Comparison of ENCODE assay signal across 18 mouse cellular contexts in the genomic region with DNA sequence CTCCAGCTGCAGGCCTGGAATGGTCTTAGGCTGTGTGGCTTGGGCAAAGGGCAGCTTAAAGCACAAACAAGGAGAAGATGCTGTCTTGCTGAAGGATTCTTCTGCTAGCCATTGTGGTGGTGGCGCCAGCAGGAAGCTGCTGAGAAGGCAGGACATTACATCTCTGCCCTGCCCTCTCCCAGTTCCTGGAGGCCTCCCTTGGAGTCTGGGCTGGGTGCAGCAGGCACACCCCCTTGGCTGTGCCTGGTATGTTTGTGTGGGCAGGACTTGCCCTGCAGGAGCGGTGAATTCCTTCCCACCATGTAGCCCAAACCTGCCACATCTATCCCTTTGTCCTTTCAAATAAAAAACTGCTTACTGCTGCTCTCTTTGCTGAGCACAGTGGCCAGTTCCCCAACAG. TPM values are rescaled to one million over a fixed set of nuclear protein-coding genes. Genes with fewer than 3 reads are reported as not detected.
DNase-seq lines count a peak whose midpoint lies in the region; ATAC-seq and TF ChIP-seq lines count a peak whose summit lies in the region.
"Had no signal": no experiment of that assay in that cellular context is flagged by ENCODE, and none has a peak within 500 bp of the region (broad histone marks: within the 10 kb centered on the region; RNA-seq: fewer than 3 reads in every experiment).

No protein-coding gene starts in this region.

- no peak overlapping the region for H3K4me2 ChIP-seq in intestine, embryonic 16.5 days (ENCODE audit: low read depth, low read length)
- H3K4me2 ChIP-seq in intestine, embryonic 15.5 days (replicated peaks) = no peak overlapping the region
- H3K4me2 ChIP-seq: embryonic facial prominence, embryonic 13.5 days; heart, embryonic 12.5 days; midbrain, embryonic 15.5 days; neural tube, embryonic 12.5 days had no signal

- peak; percentile 6; the same call in 1 of the 2 replicates for TF ChIP-seq POLR2A in lung, adult 2 months (IDR thresholded peaks at IDR 0.05; ENCODE audit: borderline replicate concordance, extremely low read depth, low read depth, low read length)

- peaks cover 45% of the 10 kb centered on the region for H3K4me1 ChIP-seq in intestine, embryonic 16.5 days (ENCODE audit: control insufficient read depth, insufficient read depth, low read length)
- peaks cover 38% of the 10 kb centered on the region for H3K4me1 ChIP-seq in intestine, embryonic 15.5 days (replicated peaks)
- peaks cover 11% of the 10 kb centered on the region for H3K4me1 ChIP-seq in lung, adult 2 months (ENCODE audit: control insufficient read depth, insufficient read depth, low read length)

- H3K27ac ChIP-seq in intestine, embryonic 16.5 days (ENCODE audit: low read length) = 0 out of 2 replicates have a peak overlapping the region, but pooled peaks have one; percentile 7
- no peak overlapping the region for H3K27ac ChIP-seq in intestine, embryonic 15.5 days
- H3K27ac ChIP-seq: embryonic facial prominence, embryonic 13.5 days; midbrain, embryonic 15.5 days; neural tube, embryonic 12.5 days had no signal

- WGBS in intestine, embryonic 16.5 days = 59% methylated on average over 2 of the region's 2 CpGs
- 83% methylated on average over 2 of the region's 2 CpGs for WGBS in intestine, embryonic 15.5 days
- 49% methylated on average over 2 of the region's 2 CpGs for WGBS in lung, adult 2 months

- peak; percentile 37 for DNase-seq in Muller cell, postnatal 12 days (ENCODE audit: inconsistent ontology term)
- peak; percentile 23 for DNase-seq in lung, adult 2 months
- DNase-seq in naive thymus-derived CD4-positive, alpha-beta T cell, adult 2 months (ENCODE audit: low read depth) = peak; percentile 12
- DNase-seq in heart, adult 18-20 months = no peak
- DNase-seq in neural tube, embryonic 10.5 days (ENCODE audit: extremely low spot score, low spot score) = no peak
- no peak for DNase-seq in frontal cortex, adult 2 months (ENCODE audit: extremely low spot score in 1 of 2, low spot score in 1 of 2)
- DNase-seq: cerebellum, adult 9-10 months; heart, postnatal 36 days; liver, postnatal 0 days; right cerebral cortex, postnatal 14 days had no signal

- no peak for ATAC-seq in intestine, embryonic 16.5 days
- ATAC-seq in intestine, embryonic 15.5 days = no peak
- ATAC-seq: liver, postnatal 0 days; midbrain, embryonic 15.5 days had no signal

- no peaks in the 10 kb centered on the region for H3K27me3 ChIP-seq in intestine, embryonic 16.5 days (replicated peaks; ENCODE audit: control insufficient read depth, insufficient read depth, low read length)
- H3K27me3 ChIP-seq in intestine, embryonic 15.5 days (replicated peaks) = no peaks in the 10 kb centered on the region
- H3K27me3 ChIP-seq: embryonic facial prominence, embryonic 13.5 days; midbrain, embryonic 15.5 days; neural tube, embryonic 12.5 days had no signal

- no peaks in the 10 kb centered on the region for H3K36me3 ChIP-seq in intestine, embryonic 16.5 days (ENCODE audit: control insufficient read depth, insufficient read depth, low read length)
- H3K36me3 ChIP-seq in intestine, embryonic 15.5 days = no peaks in the 10 kb centered on the region

- H3K9ac ChIP-seq in intestine, embryonic 16.5 days (ENCODE audit: low read depth, low read length) = no peak overlapping the region
- H3K9ac ChIP-seq in intestine, embryonic 15.5 days = no peak overlapping the region
- H3K9ac ChIP-seq: embryonic facial prominence, embryonic 13.5 days; heart, embryonic 12.5 days; liver, postnatal 0 days; midbrain, embryonic 15.5 days; neural tube, embryonic 12.5 days had no signal

- no peak overlapping the region for H3K4me3 ChIP-seq in intestine, embryonic 16.5 days (ENCODE audit: low read length)
- no peak overlapping the region for H3K4me3 ChIP-seq in intestine, embryonic 15.5 days (replicated peaks)
- no peak overlapping the region for H3K4me3 ChIP-seq in lung, adult 2 months (replicated peaks; ENCODE audit: extremely low read depth, low read depth, low read length)
- H3K4me3 ChIP-seq: embryonic facial prominence, embryonic 13.5 days; heart, embryonic 12.5 days; megakaryocyte, embryonic 14.5 days; midbrain, embryonic 15.5 days; neural tube, embryonic 12.5 days had no signal

- no peak for TF ChIP-seq CTCF in lung, adult 2 months (IDR thresholded peaks at IDR 0.05; ENCODE audit: insufficient read depth, low read length)

- no peaks in the 10 kb centered on the region for H3K9me3 ChIP-seq in intestine, embryonic 16.5 days (ENCODE audit: control insufficient read depth, low read length)
- no peaks in the 10 kb centered on the region for H3K9me3 ChIP-seq in intestine, embryonic 15.5 days
- H3K9me3 ChIP-seq: embryonic facial prominence, embryonic 13.5 days; heart, embryonic 12.5 days; megakaryocyte, embryonic 14.5 days; midbrain, embryonic 15.5 days; neural tube, embryonic 12.5 days had no signal

RNA-seq across cellular contexts. Expression of gene Mroh3, which starts 35.5 kb away (rescaled TPM):
- polyA plus RNA-seq in intestine, embryonic 16.5 days (2015; fragmentation: Nextera tagmentation; extraction: Ambion mirVana) = 0.28 and 0.56 TPM in 2 replicates
- 0.10 and 0.63 TPM in 2 replicates for polyA plus RNA-seq in intestine, embryonic 15.5 days (2015; fragmentation: Nextera tagmentation; extraction: Ambion mirVana)
- 0.14 TPM in 1 of 2 replicates, not detected in the other for polyA plus RNA-seq in lung, adult 2 months (2012; rRNA removed)
- not detected for total RNA-seq in heart, adult 18-20 months (2021)
- 0.63 and 0.88 TPM in 2 replicates for polyA plus RNA-seq in frontal cortex, adult 2 months (2012; rRNA removed)
- total RNA-seq: gastrocnemius, postnatal 4 days; heart, postnatal 36 days had no signal
- polyA plus RNA-seq: heart, embryonic 12.5 days; liver, postnatal 0 days; midbrain, embryonic 15.5 days; neural tube, embryonic 12.5 days had no signal

RNA-seq across cellular contexts. Expression of gene Kif21b, which starts 45.9 kb away (rescaled TPM):
- polyA plus RNA-seq in intestine, embryonic 16.5 days (2015; fragmentation: Nextera tagmentation; extraction: Ambion mirVana) = 4.3 and 4.8 TPM in 2 replicates
- 4.1 and 5.9 TPM in 2 replicates for polyA plus RNA-seq in intestine, embryonic 15.5 days (2015; fragmentation: Nextera tagmentation; extraction: Ambion mirVana)
- polyA plus RNA-seq in lung, adult 2 months (2012; rRNA removed) = 12.1 and 14.4 TPM in 2 replicates
- total RNA-seq in heart, adult 18-20 months (2021) = 1 to 10 TPM in 1 of 2 experiments, under 1 TPM in 1; 0.77 to 2.6 TPM
- 42.1 and 45.8 TPM in 2 replicates for polyA plus RNA-seq in frontal cortex, adult 2 months (2012; rRNA removed)

RNA-seq across cellular contexts. Expression of gene Inava, which starts 57.0 kb away (rescaled TPM):
- 32.6 and 33.4 TPM in 2 replicates for polyA plus RNA-seq in intestine, embryonic 16.5 days (2015; fragmentation: Nextera tagmentation; extraction: Ambion mirVana)
- polyA plus RNA-seq in intestine, embryonic 15.5 days (2015; fragmentation: Nextera tagmentation; extraction: Ambion mirVana) = 29.2 and 30.0 TPM in 2 replicates
- 4.2 and 7.3 TPM in 2 replicates for polyA plus RNA-seq in lung, adult 2 months (2012; rRNA removed)
- not detected for total RNA-seq in heart, adult 18-20 months (2021)
- 2.8 and 3.3 TPM in 2 replicates for polyA plus RNA-seq in frontal cortex, adult 2 months (2012; rRNA removed)
- total RNA-seq: heart, postnatal 36 days had no signal

Comparison
In these comparisons a context has a peak if more than half of its experiments do, and no peak if none do; other contexts are left out.
1. DNase-seq: peak in Muller cell, postnatal 12 days (single experiment), lung, adult 2 months (single experiment) and naive thymus-derived CD4-positive, alpha-beta T cell, adult 2 months (single experiment); none in heart, adult 18-20 months (0 of 2), neural tube, embryonic 10.5 days (single experiment) and frontal cortex, adult 2 months (0 of 2).